Comparison of ENCODE assay signal across 7 mouse cellular contexts in the genomic region with DNA sequence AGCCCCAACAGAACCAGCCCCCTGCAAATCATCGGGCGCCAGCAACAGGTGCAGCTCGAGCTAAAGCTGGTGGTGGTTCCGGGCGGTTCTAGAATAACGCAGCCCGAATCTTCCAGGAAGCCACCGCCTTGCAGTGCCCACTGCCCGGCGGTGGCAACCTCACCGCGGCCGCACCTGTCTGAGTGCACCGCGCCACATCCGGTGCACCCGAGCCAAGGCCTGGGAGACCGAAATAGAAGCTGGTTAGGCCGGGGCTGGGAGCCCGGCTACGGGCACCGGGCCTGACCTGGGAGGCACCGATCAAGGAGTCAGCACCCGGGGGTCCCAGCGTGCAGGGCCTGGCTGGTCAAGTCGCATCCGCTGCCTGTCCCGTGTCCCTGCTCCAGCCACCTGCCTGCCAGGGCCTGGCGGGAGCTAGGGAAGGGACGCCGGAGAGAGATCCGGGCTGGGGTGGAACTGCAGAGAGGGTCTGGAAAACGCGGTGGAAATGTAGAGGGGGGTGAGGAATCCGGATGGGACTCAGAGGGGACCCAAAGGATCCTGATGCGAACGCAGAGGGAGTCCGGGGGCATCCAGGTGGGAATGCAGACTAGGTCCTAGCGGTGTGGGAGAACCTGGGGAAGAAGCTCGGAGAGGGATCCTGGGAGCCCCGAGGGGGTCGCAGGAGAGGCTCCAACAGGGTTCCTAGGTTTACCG. TPM values are rescaled to one million over a fixed set of nuclear protein-coding genes. Genes with fewer than 3 reads are reported as not detected.
DNase-seq lines count a peak whose midpoint lies in the region; ATAC-seq and TF ChIP-seq lines count a peak whose summit lies in the region.

No protein-coding gene starts in this region.

- in situ Hi-C loops in ES-E14 (cut with MboI; ENCODE audit: low sequenced_read_pairs in 2 of 2, unreplicated experiment in 2 of 2), result no loop called here

- no peaks in the 10 kb centered on the region for H3K9me3 ChIP-seq in ES-E14 (ENCODE audit: control insufficient read depth, insufficient read depth, low read depth, low read length)

- no peaks in the 10 kb centered on the region for H3K36me3 ChIP-seq in ES-E14 (ENCODE audit: control insufficient read depth, insufficient read depth, low read length, poor library complexity, severe bottlenecking)

- H3K27ac ChIP-seq in ES-E14 (ENCODE audit: insufficient read depth, low read depth, low read length, poor library complexity, severe bottlenecking), result no peak overlapping the region
- no peak overlapping the region for H3K27ac ChIP-seq in embryonic fibroblast, embryonic 13.5 days (ENCODE audit: insufficient read depth, low read length)

- TF ChIP-seq POLR2A in embryonic fibroblast, embryonic 13.5 days (IDR thresholded peaks at IDR 0.05; ENCODE audit: low read depth, low read length), result no peak

- no peak for TF ChIP-seq CTCF in embryonic fibroblast, embryonic 13.5 days (IDR thresholded peaks at IDR 0.05; ENCODE audit: borderline replicate concordance, insufficient read depth, low read length)

- peak overlapping the region; percentile 98 to 100 for H3K4me3 ChIP-seq in ES-E14 (ENCODE audit: insufficient read depth in 1 of 2, low read depth in 1 of 2, low read length in 2 of 2, poor library complexity in 1 of 2, severe bottlenecking in 1 of 2)
- peak overlapping the region; percentile 55 for H3K4me3 ChIP-seq in embryonic fibroblast, embryonic 13.5 days (ENCODE audit: insufficient read depth, low read length)

- peak; percentile 62 for ATAC-seq in megakaryocyte-erythroid progenitor cell, adult 5-6 weeks (replicated peaks; ENCODE audit: low FRiP score, low TSS enrichment, poor library complexity, severe bottlenecking)

- intact Hi-C loops in heart, postnatal 10 days (cut with DNase I), result loop anchor here (5.0 kb wide), 1 partner anchor 66 kb away; no protein-coding TSS in a partner anchor

- peak; percentile 29 for DNase-seq in ES-E14 (ENCODE audit: low read depth, low spot score)
- peak; percentile 51 for DNase-seq in adrenal gland, postnatal 14 days
- peak; percentile 73 to 77 for DNase-seq in heart, postnatal 10 days
- peak; percentile 41 to 64 for DNase-seq in kidney, postnatal 4 days
- peak; percentile 69 to 74 for DNase-seq in spleen, postnatal 10 days (ENCODE audit: low spot score in 2 of 2)

- H3K9ac ChIP-seq in ES-E14 (ENCODE audit: insufficient read depth, low read depth, low read length, poor library complexity, severe bottlenecking), result peak overlapping the region; percentile 96

- peaks cover 0 to 16% of the 10 kb centered on the region in 2 experiments; a peak in 2 of 4 replicates for H3K4me1 ChIP-seq in ES-E14 (ENCODE audit: control insufficient read depth in 2 of 2, insufficient read depth in 2 of 2, low read length in 2 of 2, poor library complexity in 1 of 2)
- no peaks in the 10 kb centered on the region for H3K4me1 ChIP-seq in embryonic fibroblast, embryonic 13.5 days (ENCODE audit: control insufficient read depth, insufficient read depth, low read length)

TF ChIP-seq in ES-E14, 5 proteins besides CTCF, POLR2A, EP300 and RAD21:
- no peak for TF ChIP-seq CHD2 (IDR thresholded peaks at IDR 0.05; ENCODE audit: low read depth, low read length)
- no peak for TF ChIP-seq HCFC1 (IDR thresholded peaks at IDR 0.05; ENCODE audit: borderline replicate concordance, insufficient read depth, low read length)
- no peak for TF ChIP-seq MAFK (IDR thresholded peaks at IDR 0.05; ENCODE audit: insufficient read depth, low read depth, low read length)
- no peak for TF ChIP-seq ZC3H11A (IDR thresholded peaks at IDR 0.05; ENCODE audit: borderline replicate concordance, low read depth, low read length)
- TF ChIP-seq ZNF384 (IDR thresholded peaks at IDR 0.05; ENCODE audit: low read depth, low read length), result no peak

RNA-seq across cellular contexts. Expression of a gene that starts 0.7 kb away (rescaled TPM):
- 25.1 and 33.4 TPM in 2 replicates for total RNA-seq in ES-E14 (2012; rRNA removed)
- total RNA-seq in adrenal gland, postnatal 14 days (2021), result 9.5 and 20.0 TPM in 2 replicates
- 0.77 and 3.1 TPM in 2 replicates for polyA plus RNA-seq in embryonic fibroblast, embryonic 13.5 days (2011; ENCODE audit: insufficient read length, low read depth, missing spikeins)
- total RNA-seq in heart, postnatal 10 days (2021), result 10 to 100 TPM; 69.1 to 79.5 TPM
- 38.5 and 38.8 TPM in 2 replicates for total RNA-seq in megakaryocyte-erythroid progenitor cell, adult 5-6 weeks (2014; fragmentation: Nextera tagmentation)
- total RNA-seq in megakaryocyte-erythroid progenitor cell, adult 5-6 weeks (2017), result 16.0 and 18.0 TPM in 2 replicates

RNA-seq across cellular contexts. Expression of a gene that starts 53.6 kb away (rescaled TPM):
- 43.3 and 57.8 TPM in 2 replicates for total RNA-seq in ES-E14 (2012; rRNA removed)
- total RNA-seq in adrenal gland, postnatal 14 days (2021), result 51.7 and 63.2 TPM in 2 replicates
- 66.9 and 101 TPM in 2 replicates for polyA plus RNA-seq in embryonic fibroblast, embryonic 13.5 days (2011; ENCODE audit: insufficient read length, low read depth, missing spikeins)
- 10 to 100 TPM; 27.8 to 37.9 TPM for total RNA-seq in heart, postnatal 10 days (2021)
- 3.4 and 6.4 TPM in 2 replicates for total RNA-seq in megakaryocyte-erythroid progenitor cell, adult 5-6 weeks (2014; fragmentation: Nextera tagmentation)
- 11.5 and 12.9 TPM in 2 replicates for total RNA-seq in megakaryocyte-erythroid progenitor cell, adult 5-6 weeks (2017)
